Mouse (Mus musculus): ENCODE measurements around the gene Gsta4. TPM values are rescaled to one million over a fixed set of nuclear protein-coding genes. Genes with fewer than 3 reads are reported as not detected.
"Not testable (repeated sequence)": the region's sequence is repeated elsewhere in the genome, so short reads cannot be mapped to it uniquely, and the experiment has no call there.

Gene Gsta4
- polyA plus RNA-seq, 1 experiment from 2014 or later = 71.7 TPM

DNA sequence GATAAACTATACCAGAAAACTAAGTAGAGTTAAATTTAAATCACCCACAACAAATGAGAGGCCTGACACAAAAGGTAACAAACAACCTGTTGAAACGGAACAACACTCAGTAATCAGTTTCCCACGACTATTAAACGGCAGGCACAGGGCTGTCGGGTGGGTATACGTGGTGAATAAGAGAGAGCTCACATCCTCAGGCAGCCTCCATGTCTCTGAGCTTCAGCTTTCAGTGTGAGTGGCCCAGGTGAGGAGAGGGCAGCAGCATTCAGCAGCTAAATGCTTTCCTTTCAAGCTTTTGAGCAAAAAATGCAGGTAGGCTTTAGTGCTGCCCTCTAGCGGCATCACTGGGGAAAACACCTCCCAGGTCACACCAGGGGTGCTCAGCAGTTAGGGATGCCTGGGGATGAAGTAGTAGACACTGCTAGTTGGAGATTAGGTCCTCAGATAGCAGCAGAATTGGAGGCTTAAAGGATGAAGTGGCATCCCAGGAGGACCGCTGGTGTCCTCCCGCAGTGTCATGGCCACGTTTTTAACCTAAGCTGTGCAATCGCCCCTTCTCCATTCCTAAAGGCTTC is 50.6 kb downstream of the Gsta4 start:
- H3K9ac ChIP-seq (ENCODE audit: low read length); H3K4me1 ChIP-seq (ENCODE audit: control insufficient read depth, insufficient read depth, low read length); H3K9me3 ChIP-seq (replicated peaks; ENCODE audit: control insufficient read depth, low read length); H3K4me3 ChIP-seq (ENCODE audit: low read length); H3K27me3 ChIP-seq (ENCODE audit: control insufficient read depth, insufficient read depth, low read length); ATAC-seq (replicated peaks; ENCODE audit: extremely low read depth, insufficient read depth, low FRiP score); H3K36me3 ChIP-seq (ENCODE audit: control insufficient read depth, insufficient read depth); H3K4me2 ChIP-seq (ENCODE audit: low read depth, low read length); H3K27ac ChIP-seq (ENCODE audit: low read length): not testable (repeated sequence)
- no CpG with 5 or more reads among the region's 10 CpGs for WGBS

DNA sequence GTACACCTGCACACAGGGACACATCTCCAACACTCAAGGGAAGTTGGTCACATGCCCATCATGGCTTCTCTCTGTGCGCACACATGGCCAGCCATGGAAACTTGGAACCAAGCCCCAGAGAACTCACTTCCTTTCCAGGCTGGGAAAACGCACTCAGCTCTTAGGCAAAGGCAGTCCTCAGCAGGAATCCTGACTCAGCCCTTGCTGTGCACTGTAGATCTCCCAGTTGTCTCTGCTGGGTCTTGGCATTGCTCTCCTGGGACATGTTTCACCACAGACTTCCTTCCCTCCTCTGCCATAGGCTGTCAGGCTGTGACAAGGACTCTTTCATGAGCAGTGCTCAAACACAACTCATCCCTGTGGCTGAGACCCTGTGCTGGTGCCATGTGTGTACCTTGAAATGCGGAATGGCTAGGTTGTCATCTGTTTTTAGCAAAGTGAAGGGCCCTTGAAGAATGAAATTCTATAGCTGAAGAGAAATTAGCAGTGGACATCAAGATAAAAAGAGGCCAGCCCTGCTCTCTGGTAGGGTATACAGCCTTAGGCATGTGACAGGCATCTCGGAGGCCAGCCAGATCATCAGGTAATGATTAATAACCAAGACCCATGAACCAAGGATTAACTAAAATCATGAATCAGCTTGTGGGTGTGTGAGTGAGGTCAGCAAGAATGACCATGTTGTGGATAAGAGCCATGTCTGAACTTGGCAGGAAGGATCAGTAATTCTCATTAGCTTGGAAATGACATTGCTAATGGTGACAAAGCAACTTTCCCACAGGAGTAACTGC is 73.3 kb downstream of the Gsta4 start:
- not testable (repeated sequence) for ATAC-seq (replicated peaks; ENCODE audit: extremely low read depth, insufficient read depth, low FRiP score); H3K4me2 ChIP-seq (ENCODE audit: low read depth, low read length); H3K9ac ChIP-seq (ENCODE audit: low read length); H3K36me3 ChIP-seq (ENCODE audit: control insufficient read depth, insufficient read depth); H3K27ac ChIP-seq (ENCODE audit: low read length); H3K4me1 ChIP-seq (ENCODE audit: control insufficient read depth, insufficient read depth, low read length); H3K9me3 ChIP-seq (replicated peaks; ENCODE audit: control insufficient read depth, low read length); H3K27me3 ChIP-seq (ENCODE audit: control insufficient read depth, insufficient read depth, low read length); H3K4me3 ChIP-seq (ENCODE audit: low read length)
- WGBS = 65% methylated on average over 4 of the region's 4 CpGs

DNA sequence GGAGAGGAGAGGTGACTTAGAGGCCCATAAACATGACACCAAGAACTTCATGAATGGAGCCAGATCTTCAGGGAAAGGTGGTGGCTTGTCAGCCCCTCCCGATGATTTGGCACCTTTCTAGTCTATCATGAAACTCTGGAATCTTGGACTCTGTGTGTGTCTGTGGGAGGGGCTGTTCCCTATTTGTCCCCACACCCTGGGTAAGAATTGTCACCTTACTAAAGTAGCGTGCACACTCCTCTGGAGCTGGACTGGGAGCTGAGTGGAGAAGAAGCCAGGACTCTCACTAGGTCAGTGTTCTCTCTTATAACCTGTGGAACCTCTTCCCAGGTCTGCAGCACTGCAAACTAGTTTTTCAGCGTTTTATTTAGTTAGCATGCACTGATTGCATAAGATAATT is 74.3 kb downstream of the Gsta4 start, which contains the start of gene Gm3776:
Gene Gm3776, plus strand, starts transcription at position 216 of the 400 bp plus-strand sequence.
- H3K27ac ChIP-seq (ENCODE audit: low read length); H3K4me2 ChIP-seq (ENCODE audit: low read depth, low read length); H3K9me3 ChIP-seq (replicated peaks; ENCODE audit: control insufficient read depth, low read length); H3K9ac ChIP-seq (ENCODE audit: low read length); ATAC-seq (replicated peaks; ENCODE audit: extremely low read depth, insufficient read depth, low FRiP score); H3K4me1 ChIP-seq (ENCODE audit: control insufficient read depth, insufficient read depth, low read length); H3K36me3 ChIP-seq (ENCODE audit: control insufficient read depth, insufficient read depth); H3K27me3 ChIP-seq (ENCODE audit: control insufficient read depth, insufficient read depth, low read length); H3K4me3 ChIP-seq (ENCODE audit: low read length): not testable (repeated sequence)
- WGBS = 65% methylated on average over 1 of the region's 3 CpGs

Other genes with a start within 250 kb of the Gsta4 start
- gene Gcm1, start 130.8 kb upstream of the Gsta4 start, polyA plus RNA-seq (2015; fragmentation: Nextera tagmentation; extraction: Ambion mirVana) = 0.07 TPM in 1 of 2 replicates, not detected in the other
- gene Fbxo9, start 73.7 kb upstream of the Gsta4 start, polyA plus RNA-seq (2015; fragmentation: Nextera tagmentation; extraction: Ambion mirVana) = 41.1 and 47.3 TPM in 2 replicates
- gene Ick, start 73.6 kb upstream of the Gsta4 start, polyA plus RNA-seq (2015; fragmentation: Nextera tagmentation; extraction: Ambion mirVana) = 13.5 and 14.6 TPM in 2 replicates
- gene Gsta1, start 47.9 kb downstream of the Gsta4 start, polyA plus RNA-seq (2015; fragmentation: Nextera tagmentation; extraction: Ambion mirVana) = 0.42 TPM in 1 of 2 replicates, not detected in the other
- gene Gm3776, start 74.4 kb downstream of the Gsta4 start, polyA plus RNA-seq (2015; fragmentation: Nextera tagmentation; extraction: Ambion mirVana) = not detected in 2 replicates
- gene Gm10639, start 107.1 kb downstream of the Gsta4 start, polyA plus RNA-seq (2015; fragmentation: Nextera tagmentation; extraction: Ambion mirVana) = not detected in 2 replicates
- not detected in 2 replicates for gene Omt2a, start 132.0 kb downstream of the Gsta4 start, polyA plus RNA-seq (2015; fragmentation: Nextera tagmentation; extraction: Ambion mirVana)
- gene Omt2b, start 144.8 kb downstream of the Gsta4 start, polyA plus RNA-seq (2015; fragmentation: Nextera tagmentation; extraction: Ambion mirVana) = not detected in 2 replicates
- 0.20 and 0.42 TPM in 2 replicates for gene Gsta2, start 173.0 kb downstream of the Gsta4 start, polyA plus RNA-seq (2015; fragmentation: Nextera tagmentation; extraction: Ambion mirVana)
- gene Dppa5a, start 185.4 kb downstream of the Gsta4 start, polyA plus RNA-seq (2015; fragmentation: Nextera tagmentation; extraction: Ambion mirVana) = not detected in 2 replicates
- gene Ooep, start 196.0 kb downstream of the Gsta4 start, polyA plus RNA-seq (2015; fragmentation: Nextera tagmentation; extraction: Ambion mirVana) = 0.39 and 0.44 TPM in 2 replicates
- gene Ddx43, start 213.0 kb downstream of the Gsta4 start, polyA plus RNA-seq (2015; fragmentation: Nextera tagmentation; extraction: Ambion mirVana) = 0.08 and 0.12 TPM in 2 replicates

Measured in heart, embryonic 16.5 days (tissue).